Mouse (Mus musculus): ENCODE results near the gene C9orf72.

The C9orf72 gene

GRCm38 (mm10) chr4:35177926-35178645 lies 47.9 kb downstream of the C9orf72 start:
- DNase-seq (ENCODE audit: low read depth, low spot score): no peak

- DNase-seq (ENCODE audit: low read depth, low spot score): no peak
These were observed 50.4 kb downstream of the C9orf72 start for GRCm38 (mm10) chr4:35175566-35175965.

- DNase-seq (ENCODE audit: low read depth, low spot score): no peak
These were observed 52.4 kb downstream of the C9orf72 start for GRCm38 (mm10) chr4:35173551-35173950.

GRCm38 (mm10) chr4:35172471-35172870 lies 53.5 kb downstream of the C9orf72 start:
- DNase-seq (ENCODE audit: low read depth, low spot score): no peak

GRCm38 (mm10) chr4:35169571-35170125 lies 56.3 kb downstream of the C9orf72 start:
- no peak for DNase-seq (ENCODE audit: low read depth, low spot score)

- DNase-seq (ENCODE audit: low read depth, low spot score): no peak
These were observed 58.1 kb downstream of the C9orf72 start for GRCm38 (mm10) chr4:35167855-35168254.

- no peak for DNase-seq (ENCODE audit: low read depth, low spot score)
These were observed 60.0 kb downstream of the C9orf72 start for GRCm38 (mm10) chr4:35165947-35166346.

GRCm38 (mm10) chr4:35165275-35165674 lies 60.7 kb downstream of the C9orf72 start:
- no peak for DNase-seq (ENCODE audit: low read depth, low spot score)

- no peak for DNase-seq (ENCODE audit: low read depth, low spot score)
These were observed 68.2 kb downstream of the C9orf72 start for GRCm38 (mm10) chr4:35157815-35158214.

- peak; percentile 67 for DNase-seq (ENCODE audit: low read depth, low spot score)
These were observed 69.0 kb downstream of the C9orf72 start, which contains the start of gene Mob3b for GRCm38 (mm10) chr4:35156751-35157611. Gene Mob3b, minus strand, starts transcription at chr4:35157484.

GRCm38 (mm10) chr4:35156149-35156611 lies 69.8 kb downstream of the C9orf72 start:
- no peak for DNase-seq (ENCODE audit: low read depth, low spot score)

GRCm38 (mm10) chr4:35155132-35155922 lies 70.6 kb downstream of the C9orf72 start:
- no peak for DNase-seq (ENCODE audit: low read depth, low spot score)

- DNase-seq (ENCODE audit: low read depth, low spot score): no peak
These were observed 71.9 kb downstream of the C9orf72 start for GRCm38 (mm10) chr4:35154051-35154450.

GRCm38 (mm10) chr4:35151756-35152155 lies 74.2 kb downstream of the C9orf72 start, which contains the start of gene Ifnk:
Gene Ifnk, plus strand, starts transcription at chr4:35152056.
- no peak for DNase-seq (ENCODE audit: low read depth, low spot score)

- DNase-seq (ENCODE audit: low read depth, low spot score): no peak
These were observed 75.3 kb downstream of the C9orf72 start for GRCm38 (mm10) chr4:35150706-35151105.

GRCm38 (mm10) chr4:35148326-35148725 lies 77.6 kb downstream of the C9orf72 start:
- DNase-seq (ENCODE audit: low read depth, low spot score): no peak

- DNase-seq (ENCODE audit: low read depth, low spot score): no peak
These were observed 79.4 kb downstream of the C9orf72 start for GRCm38 (mm10) chr4:35146597-35146996.

GRCm38 (mm10) chr4:35145726-35146125 lies 80.2 kb downstream of the C9orf72 start:
- no peak for DNase-seq (ENCODE audit: low read depth, low spot score)

GRCm38 (mm10) chr4:35143472-35144102 lies 82.4 kb downstream of the C9orf72 start:
- no peak for DNase-seq (ENCODE audit: low read depth, low spot score)
